11 mouse cellular contexts compared by ENCODE assay signal in the genomic region with DNA sequence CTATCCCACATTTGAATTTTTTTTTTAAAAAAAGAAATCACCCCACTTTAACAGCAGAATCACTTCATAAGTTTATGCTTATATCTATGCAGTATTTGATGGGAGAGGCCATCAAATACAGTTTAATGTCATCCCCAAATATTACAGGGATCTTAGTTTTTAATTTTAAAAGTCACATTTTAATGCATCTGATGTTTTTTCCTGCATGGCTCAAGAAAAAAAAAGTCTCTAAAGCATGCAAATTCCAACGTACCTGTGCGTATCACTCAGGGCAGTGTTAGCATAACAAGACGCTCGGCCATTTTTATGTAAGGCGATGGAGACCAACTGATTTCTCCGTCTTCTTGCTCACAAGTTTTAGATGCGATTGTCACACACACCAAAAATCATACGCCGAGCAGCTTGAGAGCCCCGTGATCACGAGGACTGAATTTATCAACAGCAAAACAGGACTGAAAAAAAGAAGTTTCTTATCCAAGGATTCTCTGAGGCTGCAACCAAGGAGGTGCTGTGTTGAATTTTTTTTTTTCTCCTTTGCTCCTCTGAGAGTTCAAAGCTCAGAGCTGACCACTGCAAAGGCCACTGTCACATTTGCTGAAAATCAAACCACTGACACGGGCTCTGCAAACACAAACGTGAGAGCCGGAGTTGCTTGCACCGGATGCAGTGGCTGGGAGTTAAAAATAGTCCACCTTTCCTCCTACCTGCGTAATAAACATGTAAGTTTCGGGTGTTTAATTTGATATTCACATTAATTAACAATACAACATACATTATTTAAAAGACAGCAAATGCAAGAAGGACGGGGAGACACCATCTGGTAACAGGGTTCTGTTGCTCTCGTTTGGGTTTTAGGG. TPM values are rescaled to one million over a fixed set of nuclear protein-coding genes. Genes with fewer than 3 reads are reported as not detected.
A peak's percentile ranks its signal among the peaks of the same experiment; 100 is the strongest.
DNase-seq lines count a peak whose midpoint lies in the region; ATAC-seq and TF ChIP-seq lines count a peak whose summit lies in the region.
"Had no signal": no experiment of that assay in that cellular context is flagged by ENCODE, and none has a peak within 500 bp of the region (broad histone marks: within the 10 kb centered on the region; RNA-seq: fewer than 3 reads in every experiment).

No protein-coding gene starts in this region.

- no peaks in the 10 kb centered on the region for H3K27me3 ChIP-seq in neural tube, embryonic 12.5 days (replicated peaks)
- H3K27me3 ChIP-seq in hindbrain, embryonic 16.5 days (replicated peaks; ENCODE audit: control insufficient read depth, insufficient read depth, low read length): no peaks in the 10 kb centered on the region
- H3K27me3 ChIP-seq in kidney, adult 2 months (replicated peaks; ENCODE audit: control insufficient read depth, insufficient read depth, low read length): no peaks in the 10 kb centered on the region

- no peak for TF ChIP-seq POLR2A in kidney, adult 2 months (IDR thresholded peaks at IDR 0.05; ENCODE audit: low read depth, low read length)

- no peak for ATAC-seq in neural tube, embryonic 12.5 days (ENCODE audit: low FRiP score, low read depth)
- ATAC-seq in hindbrain, embryonic 16.5 days: no peak

- peaks cover 25% of the 10 kb centered on the region for H3K4me1 ChIP-seq in neural tube, embryonic 12.5 days
- peaks cover 30% of the 10 kb centered on the region for H3K4me1 ChIP-seq in hindbrain, embryonic 16.5 days (ENCODE audit: control insufficient read depth, insufficient read depth, low read depth, low read length)
- H3K4me1 ChIP-seq in kidney, adult 2 months (ENCODE audit: control insufficient read depth, insufficient read depth, low read length): peaks cover 18% of the 10 kb centered on the region

- H3K4me3 ChIP-seq in neural tube, embryonic 12.5 days: 0 out of 2 replicates have a peak overlapping the region, but pooled peaks have one; percentile 7
- peak overlapping the region; percentile 44 for H3K4me3 ChIP-seq in hindbrain, embryonic 16.5 days (ENCODE audit: low read length)
- no peak overlapping the region for H3K4me3 ChIP-seq in kidney, adult 2 months (ENCODE audit: insufficient read depth, low read depth, low read length)
- H3K4me3 ChIP-seq: liver, embryonic 13.5 days had no signal

- WGBS in neural tube, embryonic 12.5 days: 80% methylated on average over 19 of the region's 19 CpGs
- WGBS in hindbrain, embryonic 16.5 days: 58% methylated on average over 19 of the region's 19 CpGs
- WGBS in kidney, adult 2 months: 89% methylated on average over 19 of the region's 19 CpGs

- H3K9me3 ChIP-seq in neural tube, embryonic 12.5 days: no peaks in the 10 kb centered on the region
- no peaks in the 10 kb centered on the region for H3K9me3 ChIP-seq in hindbrain, embryonic 16.5 days (ENCODE audit: control insufficient read depth, low read length)
- H3K9me3 ChIP-seq: liver, embryonic 13.5 days; megakaryocyte, embryonic 14.5 days had no signal

- peak overlapping the region; percentile 31 for H3K9ac ChIP-seq in neural tube, embryonic 12.5 days
- H3K9ac ChIP-seq in hindbrain, embryonic 16.5 days (ENCODE audit: low read depth, low read length): peak overlapping the region; percentile 68
- H3K9ac ChIP-seq: liver, embryonic 13.5 days had no signal

- no peaks in the 10 kb centered on the region for H3K36me3 ChIP-seq in neural tube, embryonic 12.5 days
- H3K36me3 ChIP-seq in hindbrain, embryonic 16.5 days (ENCODE audit: control insufficient read depth, insufficient read depth, low read length): no peaks in the 10 kb centered on the region
- no peaks in the 10 kb centered on the region for H3K36me3 ChIP-seq in kidney, adult 2 months (ENCODE audit: control insufficient read depth, insufficient read depth, low read length)
- H3K36me3 ChIP-seq: liver, embryonic 13.5 days had no signal

- H3K4me2 ChIP-seq in neural tube, embryonic 12.5 days (replicated peaks): peak overlapping the region; percentile 40
- peak overlapping the region; percentile 66 for H3K4me2 ChIP-seq in hindbrain, embryonic 16.5 days (ENCODE audit: low read length)
- H3K4me2 ChIP-seq: liver, embryonic 13.5 days had no signal

- H3K27ac ChIP-seq in neural tube, embryonic 12.5 days: peak overlapping the region; percentile 64; the same call in 1 of the 2 replicates
- H3K27ac ChIP-seq in hindbrain, embryonic 16.5 days (ENCODE audit: low read depth, low read length): peak overlapping the region; percentile 92
- H3K27ac ChIP-seq in kidney, adult 2 months (ENCODE audit: insufficient read depth, low read depth, low read length): no peak overlapping the region
- H3K27ac ChIP-seq: liver, embryonic 13.5 days had no signal

- TF ChIP-seq CTCF in kidney, adult 2 months (conservative IDR thresholded peaks at IDR 0.05; ENCODE audit: insufficient read depth, insufficient read length, low read depth, low read length): no peak

- DNase-seq in cerebellum, adult 9-10 months: peak; percentile 19
- DNase-seq in cerebellum, adult 8-10 months: no peak
- DNase-seq in neural tube, embryonic 10.5 days (ENCODE audit: extremely low spot score, low spot score): no peak
- DNase-seq in telencephalon, adult 2 months (ENCODE audit: low read depth, low spot score): peak; percentile 60
- no peak for DNase-seq in right cerebral cortex, postnatal 36 days (ENCODE audit: low spot score in 2 of 2)
- no peak for DNase-seq in kidney, adult 2 months
- DNase-seq: liver, embryonic 13.5 days; thymus, postnatal 4 days had no signal

RNA-seq across cellular contexts. Expression of gene Zbtb38, which starts 21.4 kb away (rescaled TPM):
- polyA plus RNA-seq in neural tube, embryonic 12.5 days (2016; fragmentation: Nextera tagmentation; extraction: Ambion mirVana): 19.7 and 21.1 TPM in 2 replicates
- 42.5 and 43.8 TPM in 2 replicates for polyA plus RNA-seq in hindbrain, embryonic 16.5 days (2015; fragmentation: Nextera tagmentation; extraction: Ambion mirVana)
- 10.2 and 12.9 TPM in 2 replicates for polyA plus RNA-seq in kidney, adult 2 months (2012; rRNA removed)

Comparison
In these comparisons a context has a peak if more than half of its experiments do, and no peak if none do; other contexts are left out.
1. DNase-seq: peak in cerebellum, adult 9-10 months (single experiment) and telencephalon, adult 2 months (single experiment); none in cerebellum, adult 8-10 months (single experiment), neural tube, embryonic 10.5 days (single experiment), right cerebral cortex, postnatal 36 days (0 of 2) and kidney, adult 2 months (single experiment).